Mouse (Mus musculus): ENCODE data around the gene Pabpc1l. TPM values are rescaled to one million over a fixed set of nuclear protein-coding genes. Genes with fewer than 3 reads are reported as not detected.

Gene Pabpc1l
- polyA plus RNA-seq, 1 experiment: 1.5 TPM

- TF ChIP-seq SRF (IDR thresholded peaks at IDR 0.05; ENCODE audit: control insufficient read depth, insufficient read length, low read depth) (no peak), TCF3 (IDR thresholded peaks at IDR 0.05; ENCODE audit: insufficient read length, low read depth) (no peak), USF1 (IDR thresholded peaks at IDR 0.05; ENCODE audit: low read depth) (no peak), CEBPB (IDR thresholded peaks at IDR 0.05; ENCODE audit: insufficient read depth, poor library complexity, severe bottlenecking) (no peak), REST (IDR thresholded peaks at IDR 0.05; ENCODE audit: insufficient read depth, insufficient read length) (no peak), MAX (IDR thresholded peaks at IDR 0.05; ENCODE audit: low read depth) (no peak), MYOG (IDR thresholded peaks at IDR 0.05; ENCODE audit: control insufficient read depth in 1 of 3, insufficient read depth in 1 of 3, insufficient read length in 2 of 3, low read depth in 2 of 3) (no peak), POLR2AphosphoS2 (IDR thresholded peaks at IDR 0.05; ENCODE audit: insufficient read length, low read depth) (no peak), TCF12 (IDR thresholded peaks at IDR 0.05; ENCODE audit: insufficient read depth, poor library complexity, severe bottlenecking) (no peak), MYOD1 (IDR thresholded peaks at IDR 0.05; ENCODE audit: control insufficient read depth in 1 of 3, insufficient read length in 2 of 3, low read depth in 2 of 3) (no peak), E2F4 (IDR thresholded peaks at IDR 0.05; ENCODE audit: insufficient read depth) (no peak), POLR2A (IDR thresholded peaks at IDR 0.05; ENCODE audit: insufficient read length, low read depth) (no peak)
Observed at GRCm38 (mm10) chr2:164002637-164003036, 22.6 kb upstream of the Pabpc1l start.

GRCm38 (mm10) chr2:164004503-164004902, 20.7 kb upstream of the Pabpc1l start:
- no peaks in the 10 kb centered on the region for H3K27me3 ChIP-seq (ENCODE audit: control insufficient read depth, insufficient read depth, insufficient read length)
- H3K4me3 ChIP-seq: no peak overlapping the region
- H3K4me2 ChIP-seq (ENCODE audit: low read depth): no peak overlapping the region
- TF ChIP-seq TCF12 (IDR thresholded peaks at IDR 0.05; ENCODE audit: insufficient read depth, poor library complexity, severe bottlenecking) (no peak), MAX (IDR thresholded peaks at IDR 0.05; ENCODE audit: low read depth) (no peak), MYOD1 (IDR thresholded peaks at IDR 0.05; ENCODE audit: control insufficient read depth in 1 of 3, insufficient read length in 2 of 3, low read depth in 2 of 3) (no peak), USF1 (IDR thresholded peaks at IDR 0.05; ENCODE audit: low read depth) (no peak), SRF (IDR thresholded peaks at IDR 0.05; ENCODE audit: control insufficient read depth, insufficient read length, low read depth) (no peak), CEBPB (IDR thresholded peaks at IDR 0.05; ENCODE audit: insufficient read depth, poor library complexity, severe bottlenecking) (no peak), MYOG (IDR thresholded peaks at IDR 0.05; ENCODE audit: control insufficient read depth in 1 of 3, insufficient read depth in 1 of 3, insufficient read length in 2 of 3, low read depth in 2 of 3) (no peak), POLR2A (IDR thresholded peaks at IDR 0.05; ENCODE audit: insufficient read length, low read depth) (no peak), REST (IDR thresholded peaks at IDR 0.05; ENCODE audit: insufficient read depth, insufficient read length) (no peak), TCF3 (IDR thresholded peaks at IDR 0.05; ENCODE audit: insufficient read length, low read depth) (no peak), E2F4 (IDR thresholded peaks at IDR 0.05; ENCODE audit: insufficient read depth) (no peak), POLR2AphosphoS2 (IDR thresholded peaks at IDR 0.05; ENCODE audit: insufficient read length, low read depth) (no peak)
- peaks cover 100% of the 10 kb centered on the region for H3K79me2 ChIP-seq (ENCODE audit: control insufficient read depth, insufficient read depth)
- no peaks in the 10 kb centered on the region for H3K36me3 ChIP-seq (ENCODE audit: control insufficient read depth, insufficient read depth)
- H3ac ChIP-seq (ENCODE audit: control insufficient read depth, insufficient read length): no peak overlapping the region

More at GRCm38 (mm10) chr2:164002637-164003036, 22.6 kb upstream of the Pabpc1l start:
- Histone ChIP-seq H3K27me3 (ENCODE audit: control insufficient read depth, insufficient read depth, insufficient read length) (no peaks in the 10 kb centered on the region), H3K36me3 (ENCODE audit: control insufficient read depth, insufficient read depth) (peaks cover 5% of the 10 kb centered on the region), H3K4me3 (no peak overlapping the region), H3K4me2 (ENCODE audit: low read depth) (no peak overlapping the region), H3ac (ENCODE audit: control insufficient read depth, insufficient read length) (no peak overlapping the region), H3K79me2 (ENCODE audit: control insufficient read depth, insufficient read depth) (peaks cover 100% of the 10 kb centered on the region)

- no peak for TF ChIP-seq MYOG (IDR thresholded peaks at IDR 0.05; ENCODE audit: control insufficient read depth in 1 of 3, insufficient read depth in 1 of 3, insufficient read length in 2 of 3, low read depth in 2 of 3)
- TF ChIP-seq SRF (IDR thresholded peaks at IDR 0.05; ENCODE audit: control insufficient read depth, insufficient read length, low read depth): no peak
- TF ChIP-seq TCF3 (IDR thresholded peaks at IDR 0.05; ENCODE audit: insufficient read length, low read depth): no peak
- TF ChIP-seq USF1 (IDR thresholded peaks at IDR 0.05; ENCODE audit: low read depth): no peak
- TF ChIP-seq POLR2AphosphoS2 (IDR thresholded peaks at IDR 0.05; ENCODE audit: insufficient read length, low read depth): no peak
- no peak for TF ChIP-seq REST (IDR thresholded peaks at IDR 0.05; ENCODE audit: insufficient read depth, insufficient read length)
- no peak for TF ChIP-seq CEBPB (IDR thresholded peaks at IDR 0.05; ENCODE audit: insufficient read depth, poor library complexity, severe bottlenecking)
- no peak for TF ChIP-seq POLR2A (IDR thresholded peaks at IDR 0.05; ENCODE audit: insufficient read length, low read depth)
- TF ChIP-seq MAX (IDR thresholded peaks at IDR 0.05; ENCODE audit: low read depth): no peak
- TF ChIP-seq TCF12 (IDR thresholded peaks at IDR 0.05; ENCODE audit: insufficient read depth, poor library complexity, severe bottlenecking): no peak
- no peak for TF ChIP-seq MYOD1 (IDR thresholded peaks at IDR 0.05; ENCODE audit: control insufficient read depth in 1 of 3, insufficient read length in 2 of 3, low read depth in 2 of 3)
- no peak for TF ChIP-seq E2F4 (IDR thresholded peaks at IDR 0.05; ENCODE audit: insufficient read depth)
- no peak overlapping the region for H3K4me3 ChIP-seq
- H3ac ChIP-seq (ENCODE audit: control insufficient read depth, insufficient read length): no peak overlapping the region
- H3K36me3 ChIP-seq (ENCODE audit: control insufficient read depth, insufficient read depth): peaks cover 11% of the 10 kb centered on the region
- no peak overlapping the region for H3K4me2 ChIP-seq (ENCODE audit: low read depth)
- H3K27me3 ChIP-seq (ENCODE audit: control insufficient read depth, insufficient read depth, insufficient read length): no peaks in the 10 kb centered on the region
- peaks cover 92% of the 10 kb centered on the region for H3K79me2 ChIP-seq (ENCODE audit: control insufficient read depth, insufficient read depth)
Observed at GRCm38 (mm10) chr2:164006932-164007331, 18.3 kb upstream of the Pabpc1l start.

- TF ChIP-seq MAX (IDR thresholded peaks at IDR 0.05; ENCODE audit: low read depth) (no peak), POLR2A (IDR thresholded peaks at IDR 0.05; ENCODE audit: insufficient read length, low read depth) (no peak), CEBPB (IDR thresholded peaks at IDR 0.05; ENCODE audit: insufficient read depth, poor library complexity, severe bottlenecking) (no peak), E2F4 (IDR thresholded peaks at IDR 0.05; ENCODE audit: insufficient read depth) (no peak), REST (IDR thresholded peaks at IDR 0.05; ENCODE audit: insufficient read depth, insufficient read length) (no peak), USF1 (IDR thresholded peaks at IDR 0.05; ENCODE audit: low read depth) (no peak), MYOD1 (IDR thresholded peaks at IDR 0.05; ENCODE audit: control insufficient read depth in 1 of 3, insufficient read length in 2 of 3, low read depth in 2 of 3) (no peak), SRF (IDR thresholded peaks at IDR 0.05; ENCODE audit: control insufficient read depth, insufficient read length, low read depth) (no peak), MYOG (IDR thresholded peaks at IDR 0.05; ENCODE audit: control insufficient read depth in 1 of 3, insufficient read depth in 1 of 3, insufficient read length in 2 of 3, low read depth in 2 of 3) (no peak), TCF12 (IDR thresholded peaks at IDR 0.05; ENCODE audit: insufficient read depth, poor library complexity, severe bottlenecking) (no peak), TCF3 (IDR thresholded peaks at IDR 0.05; ENCODE audit: insufficient read length, low read depth) (no peak), POLR2AphosphoS2 (IDR thresholded peaks at IDR 0.05; ENCODE audit: insufficient read length, low read depth) (no peak)
- Histone ChIP-seq H3K27me3 (ENCODE audit: control insufficient read depth, insufficient read depth, insufficient read length) (no peaks in the 10 kb centered on the region), H3ac (ENCODE audit: control insufficient read depth, insufficient read length) (no peak overlapping the region), H3K36me3 (ENCODE audit: control insufficient read depth, insufficient read depth) (peaks cover 16% of the 10 kb centered on the region), H3K4me3 (no peak overlapping the region), H3K4me2 (ENCODE audit: low read depth) (no peak overlapping the region), H3K79me2 (ENCODE audit: control insufficient read depth, insufficient read depth) (peaks cover 86% of the 10 kb centered on the region)
Observed at GRCm38 (mm10) chr2:164007547-164007946, 17.7 kb upstream of the Pabpc1l start.

All from myocyte (in vitro differentiated cells).